Mouse (Mus musculus): Measurements from ENCODE around the gene Hook2. TPM values are rescaled to one million over a fixed set of nuclear protein-coding genes. Genes with fewer than 3 reads are reported as not detected.

Gene Hook2
- polyA plus RNA-seq, 1 experiment from 2014 or later = 18.2 TPM

GRCm38 (mm10) chr8:85025098-85025932 is 34.9 kb downstream of the Hook2 start, which contains the start of gene Asna1:
Asna1 (minus strand) TSS chr8:85025281.
- H3K27ac ChIP-seq = peak within 1 kb of the TSS; percentile 88; the same call in 1 of the 2 replicates
- no peaks in the 10 kb centered on the region for H3K27me3 ChIP-seq
- ATAC-seq (ENCODE audit: low FRiP score) = peak; percentile 90
- H3K4me2 ChIP-seq = peak within 1 kb of the TSS; percentile 97
- H3K9ac ChIP-seq = peak within 1 kb of the TSS; percentile 87
- peaks cover 52% of the 10 kb centered on the region for H3K36me3 ChIP-seq (replicated peaks)
- 9% methylated on average over 30 of the region's 30 CpGs for WGBS
- no peaks in the 10 kb centered on the region for H3K9me3 ChIP-seq
- H3K4me1 ChIP-seq = peaks cover 48% of the 10 kb centered on the region
- H3K4me3 ChIP-seq (replicated peaks) = peak within 1 kb of the TSS; percentile 90

GRCm38 (mm10) chr8:85026670-85027515 is 36.5 kb downstream of the Hook2 start, which contains the start of gene Trir:
Trir (plus strand) TSS chr8:85026823.
- Histone ChIP-seq H3K27me3 (no peaks in the 10 kb centered on the region), H3K9me3 (no peaks in the 10 kb centered on the region), H3K27ac (peak within 1 kb of the TSS; percentile 88), H3K4me1 (peaks cover 47% of the 10 kb centered on the region), H3K4me3 (replicated peaks) (peak within 1 kb of the TSS; percentile 99), H3K9ac (peak within 1 kb of the TSS; percentile 99), H3K4me2 (peak within 1 kb of the TSS; percentile 97), H3K36me3 (replicated peaks) (peaks cover 50% of the 10 kb centered on the region)
- under 1% methylated on average over 73 of the region's 75 CpGs for WGBS
- peak; percentile 80 for ATAC-seq (ENCODE audit: low FRiP score)

- Histone ChIP-seq H3K4me2 (peak overlapping the region; percentile 97), H3K27me3 (no peaks in the 10 kb centered on the region), H3K4me1 (peaks cover 43% of the 10 kb centered on the region), H3K36me3 (replicated peaks) (peaks cover 50% of the 10 kb centered on the region), H3K9ac (peak overlapping the region; percentile 99), H3K27ac (peak overlapping the region; percentile 88; the same call in 1 of the 2 replicates), H3K4me3 (replicated peaks) (peak overlapping the region; percentile 99), H3K9me3 (no peaks in the 10 kb centered on the region)
- no peak for ATAC-seq (ENCODE audit: low FRiP score)
- WGBS = 2% methylated on average over 13 of the region's 13 CpGs
These were observed 37.1 kb downstream of the Hook2 start for GRCm38 (mm10) chr8:85027516-85027855.

- Histone ChIP-seq H3K9me3 (no peaks in the 10 kb centered on the region), H3K9ac (peak overlapping the region; percentile 99), H3K36me3 (replicated peaks) (peaks cover 50% of the 10 kb centered on the region), H3K4me2 (peak overlapping the region; percentile 97), H3K4me1 (peaks cover 43% of the 10 kb centered on the region), H3K27ac (no peak overlapping the region), H3K4me3 (replicated peaks) (peak overlapping the region; percentile 99), H3K27me3 (no peaks in the 10 kb centered on the region)
- ATAC-seq (ENCODE audit: low FRiP score) = no peak
- 27% methylated on average over 2 of the region's 2 CpGs for WGBS
These were observed 37.5 kb downstream of the Hook2 start for GRCm38 (mm10) chr8:85027922-85028321.

- Histone ChIP-seq H3K4me2 (peak overlapping the region; percentile 97; the same call in 1 of the 2 replicates), H3K4me1 (peaks cover 39% of the 10 kb centered on the region), H3K9ac (peak overlapping the region; percentile 99; the same call in 1 of the 2 replicates), H3K27ac (no peak overlapping the region), H3K9me3 (no peaks in the 10 kb centered on the region), H3K4me3 (replicated peaks) (peak overlapping the region; percentile 99), H3K27me3 (no peaks in the 10 kb centered on the region), H3K36me3 (replicated peaks) (peaks cover 52% of the 10 kb centered on the region)
- ATAC-seq (ENCODE audit: low FRiP score) = no peak
- WGBS = 92% methylated on average over 14 of the region's 14 CpGs
These were observed 38.9 kb downstream of the Hook2 start for GRCm38 (mm10) chr8:85029271-85029670.

GRCm38 (mm10) chr8:85032622-85033311 is 42.4 kb downstream of the Hook2 start:
- H3K36me3 ChIP-seq (replicated peaks) = peaks cover 54% of the 10 kb centered on the region
- no peak overlapping the region for H3K4me2 ChIP-seq
- no peak overlapping the region for H3K27ac ChIP-seq
- WGBS = 84% methylated on average over 4 of the region's 4 CpGs
- H3K9me3 ChIP-seq = no peaks in the 10 kb centered on the region
- peaks cover 39% of the 10 kb centered on the region for H3K4me1 ChIP-seq
- no peak overlapping the region for H3K9ac ChIP-seq
- no peaks in the 10 kb centered on the region for H3K27me3 ChIP-seq
- H3K4me3 ChIP-seq (replicated peaks) = no peak overlapping the region
- no peak for ATAC-seq (ENCODE audit: low FRiP score)

- WGBS = 67% methylated on average over 1 of the region's 1 CpGs
- H3K4me3 ChIP-seq (replicated peaks) = no peak overlapping the region
- H3K36me3 ChIP-seq (replicated peaks) = peaks cover 53% of the 10 kb centered on the region
These were observed 43.5 kb downstream of the Hook2 start for GRCm38 (mm10) chr8:85033867-85034266.

GRCm38 (mm10) chr8:85034764-85035163 is 44.4 kb downstream of the Hook2 start:
- Histone ChIP-seq H3K4me3 (replicated peaks) (peak overlapping the region; percentile 83), H3K36me3 (replicated peaks) (peaks cover 44% of the 10 kb centered on the region), H3K27ac (no peak overlapping the region), H3K4me1 (peaks cover 33% of the 10 kb centered on the region), H3K4me2 (peak overlapping the region; percentile 83), H3K27me3 (no peaks in the 10 kb centered on the region), H3K9me3 (no peaks in the 10 kb centered on the region), H3K9ac (peak overlapping the region; percentile 72; the same call in 1 of the 2 replicates)
- 4% methylated on average over 13 of the region's 13 CpGs for WGBS
- no peak for ATAC-seq (ENCODE audit: low FRiP score)

More at GRCm38 (mm10) chr8:85033867-85034266, 43.5 kb downstream of the Hook2 start:
- ATAC-seq (ENCODE audit: low FRiP score) = no peak
- no peaks in the 10 kb centered on the region for H3K9me3 ChIP-seq
- H3K4me1 ChIP-seq = peaks cover 35% of the 10 kb centered on the region
- H3K27me3 ChIP-seq = no peaks in the 10 kb centered on the region
- no peak overlapping the region for H3K4me2 ChIP-seq
- H3K9ac ChIP-seq = no peak overlapping the region
- 0 out of 2 replicates have a peak overlapping the region, but pooled peaks have one; percentile 3 for H3K27ac ChIP-seq

- H3K4me1 ChIP-seq = peaks cover 37% of the 10 kb centered on the region
- H3K27me3 ChIP-seq = no peaks in the 10 kb centered on the region
- peak overlapping the region; percentile 84; the same call in 1 of the 2 replicates for H3K27ac ChIP-seq
- no peaks in the 10 kb centered on the region for H3K9me3 ChIP-seq
- H3K36me3 ChIP-seq (replicated peaks) = peaks cover 44% of the 10 kb centered on the region
- peak overlapping the region; percentile 72 for H3K9ac ChIP-seq
- no peak for ATAC-seq (ENCODE audit: low FRiP score)
- peak overlapping the region; percentile 83 for H3K4me3 ChIP-seq (replicated peaks)
- 8% methylated on average over 12 of the region's 12 CpGs for WGBS
- H3K4me2 ChIP-seq = peak overlapping the region; percentile 83
These were observed 44.8 kb downstream of the Hook2 start for GRCm38 (mm10) chr8:85035165-85035727.

GRCm38 (mm10) chr8:85035728-85036310 is 45.4 kb downstream of the Hook2 start:
- Histone ChIP-seq H3K4me2 (peak overlapping the region; percentile 83), H3K27me3 (no peaks in the 10 kb centered on the region), H3K4me1 (peaks cover 37% of the 10 kb centered on the region), H3K27ac (peak overlapping the region; percentile 84), H3K9ac (peak overlapping the region; percentile 72), H3K36me3 (replicated peaks) (peaks cover 44% of the 10 kb centered on the region), H3K9me3 (no peaks in the 10 kb centered on the region), H3K4me3 (replicated peaks) (peak overlapping the region; percentile 83)
- WGBS = under 1% methylated on average over 15 of the region's 15 CpGs
- ATAC-seq (ENCODE audit: low FRiP score) = peak; percentile 2; the same call in 1 of the 2 replicates

- peak overlapping the region; percentile 72 for H3K9ac ChIP-seq
- peak; percentile 45 for ATAC-seq (ENCODE audit: low FRiP score)
- peak overlapping the region; percentile 83 for H3K4me2 ChIP-seq
- H3K36me3 ChIP-seq (replicated peaks) = peaks cover 46% of the 10 kb centered on the region
- WGBS = 0% methylated on average over 9 of the region's 9 CpGs
- no peaks in the 10 kb centered on the region for H3K27me3 ChIP-seq
- peak overlapping the region; percentile 83 for H3K4me3 ChIP-seq (replicated peaks)
- H3K27ac ChIP-seq = peak overlapping the region; percentile 84
- no peaks in the 10 kb centered on the region for H3K9me3 ChIP-seq
- peaks cover 37% of the 10 kb centered on the region for H3K4me1 ChIP-seq
These were observed 45.9 kb downstream of the Hook2 start for GRCm38 (mm10) chr8:85036381-85036717.

Data from forebrain, embryonic 12.5 days (tissue).